Mouse (Mus musculus): ENCODE data around the gene 1700088E04Rik. TPM values are rescaled to one million over a fixed set of nuclear protein-coding genes. Genes with fewer than 3 reads are reported as not detected.

1700088E04Rik gene
- total RNA-seq, 1 experiment = 2.6 TPM

- no peak for TF ChIP-seq HCFC1 (IDR thresholded peaks at IDR 0.05; ENCODE audit: borderline replicate concordance, insufficient read depth, low read length)
- in situ Hi-C loops (cut with MboI; ENCODE audit: low sequenced_read_pairs in 2 of 2, unreplicated experiment in 2 of 2) = no loop called here
- Histone ChIP-seq H3K9ac (ENCODE audit: insufficient read depth, low read depth, low read length, poor library complexity, severe bottlenecking) (no peak overlapping the region), H3K36me3 (ENCODE audit: control insufficient read depth, insufficient read depth, low read length, poor library complexity, severe bottlenecking) (peaks cover 6% of the 10 kb centered on the region; the same call in 1 of the 2 replicates), H3K4me3 (ENCODE audit: insufficient read depth in 1 of 2, low read depth in 1 of 2, low read length in 2 of 2, poor library complexity in 1 of 2, severe bottlenecking in 1 of 2) (no peak overlapping the region), H3K4me1 (ENCODE audit: control insufficient read depth in 2 of 2, insufficient read depth in 2 of 2, low read length in 2 of 2, poor library complexity in 1 of 2) (no peaks in the 10 kb centered on the region; a peak in 1 of 4 replicates), H3K9me3 (ENCODE audit: control insufficient read depth, insufficient read depth, low read depth, low read length) (no peaks in the 10 kb centered on the region), H3K27ac (ENCODE audit: insufficient read depth, low read depth, low read length, poor library complexity, severe bottlenecking) (no peak overlapping the region)
- no peak for DNase-seq (ENCODE audit: low read depth, low spot score)
These were observed 7.8 kb downstream of the 1700088E04Rik start for GRCm38 (mm10) chr15:79133191-79133661.

GRCm38 (mm10) chr15:79131442-79131841 is 9.6 kb downstream of the 1700088E04Rik start:
- Histone ChIP-seq H3K4me1 (ENCODE audit: control insufficient read depth in 2 of 2, insufficient read depth in 2 of 2, low read length in 2 of 2, poor library complexity in 1 of 2) (peaks cover 0 to 2% of the 10 kb centered on the region in 2 experiments; a peak in 2 of 4 replicates), H3K9ac (ENCODE audit: insufficient read depth, low read depth, low read length, poor library complexity, severe bottlenecking) (no peak overlapping the region), H3K27ac (ENCODE audit: insufficient read depth, low read depth, low read length, poor library complexity, severe bottlenecking) (no peak overlapping the region), H3K4me3 (ENCODE audit: insufficient read depth in 1 of 2, low read depth in 1 of 2, low read length in 2 of 2, poor library complexity in 1 of 2, severe bottlenecking in 1 of 2) (no peak overlapping the region), H3K36me3 (ENCODE audit: control insufficient read depth, insufficient read depth, low read length, poor library complexity, severe bottlenecking) (peaks cover 12% of the 10 kb centered on the region; the same call in 1 of the 2 replicates), H3K9me3 (ENCODE audit: control insufficient read depth, insufficient read depth, low read depth, low read length) (no peaks in the 10 kb centered on the region)
- DNase-seq (ENCODE audit: low read depth, low spot score) = no peak
- no peak for TF ChIP-seq CHD2 (IDR thresholded peaks at IDR 0.05; ENCODE audit: low read depth, low read length)
- no peak for TF ChIP-seq ZC3H11A (IDR thresholded peaks at IDR 0.05; ENCODE audit: borderline replicate concordance, low read depth, low read length)
- TF ChIP-seq ZNF384 (IDR thresholded peaks at IDR 0.05; ENCODE audit: low read depth, low read length) = no peak
- TF ChIP-seq MAFK (IDR thresholded peaks at IDR 0.05; ENCODE audit: insufficient read depth, low read depth, low read length) = no peak
- TF ChIP-seq HCFC1 (IDR thresholded peaks at IDR 0.05; ENCODE audit: borderline replicate concordance, insufficient read depth, low read length) = no peak
- in situ Hi-C loops (cut with MboI; ENCODE audit: low sequenced_read_pairs in 2 of 2, unreplicated experiment in 2 of 2) = no loop called here

- Histone ChIP-seq H3K4me1 (ENCODE audit: control insufficient read depth in 2 of 2, insufficient read depth in 2 of 2, low read length in 2 of 2, poor library complexity in 1 of 2) (peaks cover 0 to 2% of the 10 kb centered on the region in 2 experiments; a peak in 2 of 4 replicates), H3K9ac (ENCODE audit: insufficient read depth, low read depth, low read length, poor library complexity, severe bottlenecking) (no peak overlapping the region), H3K9me3 (ENCODE audit: control insufficient read depth, insufficient read depth, low read depth, low read length) (no peaks in the 10 kb centered on the region), H3K27ac (ENCODE audit: insufficient read depth, low read depth, low read length, poor library complexity, severe bottlenecking) (no peak overlapping the region), H3K36me3 (ENCODE audit: control insufficient read depth, insufficient read depth, low read length, poor library complexity, severe bottlenecking) (peaks cover 12% of the 10 kb centered on the region; the same call in 1 of the 2 replicates), H3K4me3 (ENCODE audit: insufficient read depth in 1 of 2, low read depth in 1 of 2, low read length in 2 of 2, poor library complexity in 1 of 2, severe bottlenecking in 1 of 2) (no peak overlapping the region)
- no peak for TF ChIP-seq ZNF384 (IDR thresholded peaks at IDR 0.05; ENCODE audit: low read depth, low read length)
- in situ Hi-C loops (cut with MboI; ENCODE audit: low sequenced_read_pairs in 2 of 2, unreplicated experiment in 2 of 2) = no loop called here
- no peak for DNase-seq (ENCODE audit: low read depth, low spot score)
These were observed 10.3 kb downstream of the 1700088E04Rik start for GRCm38 (mm10) chr15:79130782-79131181.

- Histone ChIP-seq H3K4me1 (ENCODE audit: control insufficient read depth in 2 of 2, insufficient read depth in 2 of 2, low read length in 2 of 2, poor library complexity in 1 of 2) (peaks cover 0 to 2% of the 10 kb centered on the region in 2 experiments; a peak in 2 of 4 replicates), H3K27ac (ENCODE audit: insufficient read depth, low read depth, low read length, poor library complexity, severe bottlenecking) (no peak overlapping the region), H3K9me3 (ENCODE audit: control insufficient read depth, insufficient read depth, low read depth, low read length) (no peaks in the 10 kb centered on the region), H3K36me3 (ENCODE audit: control insufficient read depth, insufficient read depth, low read length, poor library complexity, severe bottlenecking) (peaks cover 12% of the 10 kb centered on the region; the same call in 1 of the 2 replicates), H3K4me3 (ENCODE audit: insufficient read depth in 1 of 2, low read depth in 1 of 2, low read length in 2 of 2, poor library complexity in 1 of 2, severe bottlenecking in 1 of 2) (no peak overlapping the region), H3K9ac (ENCODE audit: insufficient read depth, low read depth, low read length, poor library complexity, severe bottlenecking) (no peak overlapping the region)
- DNase-seq (ENCODE audit: low read depth, low spot score) = no peak
- in situ Hi-C loops (cut with MboI; ENCODE audit: low sequenced_read_pairs in 2 of 2, unreplicated experiment in 2 of 2) = no loop called here
- TF ChIP-seq HCFC1 (IDR thresholded peaks at IDR 0.05; ENCODE audit: borderline replicate concordance, insufficient read depth, low read length) (no peak), CHD2 (IDR thresholded peaks at IDR 0.05; ENCODE audit: low read depth, low read length) (no peak), ZC3H11A (IDR thresholded peaks at IDR 0.05; ENCODE audit: borderline replicate concordance, low read depth, low read length) (no peak), MAFK (IDR thresholded peaks at IDR 0.05; ENCODE audit: insufficient read depth, low read depth, low read length) (no peak), ZNF384 (IDR thresholded peaks at IDR 0.05; ENCODE audit: low read depth, low read length) (no peak)
These were observed 11.7 kb downstream of the 1700088E04Rik start for GRCm38 (mm10) chr15:79129311-79129710.

GRCm38 (mm10) chr15:79128208-79128607 is 12.8 kb downstream of the 1700088E04Rik start:
- Histone ChIP-seq H3K9ac (ENCODE audit: insufficient read depth, low read depth, low read length, poor library complexity, severe bottlenecking) (no peak overlapping the region), H3K36me3 (ENCODE audit: control insufficient read depth, insufficient read depth, low read length, poor library complexity, severe bottlenecking) (peaks cover 8% of the 10 kb centered on the region; the same call in 1 of the 2 replicates), H3K9me3 (ENCODE audit: control insufficient read depth, insufficient read depth, low read depth, low read length) (no peaks in the 10 kb centered on the region), H3K27ac (ENCODE audit: insufficient read depth, low read depth, low read length, poor library complexity, severe bottlenecking) (no peak overlapping the region), H3K4me1 (ENCODE audit: control insufficient read depth in 2 of 2, insufficient read depth in 2 of 2, low read length in 2 of 2, poor library complexity in 1 of 2) (peaks cover 0 to 2% of the 10 kb centered on the region in 2 experiments; a peak in 2 of 4 replicates), H3K4me3 (ENCODE audit: insufficient read depth in 1 of 2, low read depth in 1 of 2, low read length in 2 of 2, poor library complexity in 1 of 2, severe bottlenecking in 1 of 2) (no peak overlapping the region)
- no peak for DNase-seq (ENCODE audit: low read depth, low spot score)
- in situ Hi-C loops (cut with MboI; ENCODE audit: low sequenced_read_pairs in 2 of 2, unreplicated experiment in 2 of 2) = no loop called here
- TF ChIP-seq MAFK (IDR thresholded peaks at IDR 0.05; ENCODE audit: insufficient read depth, low read depth, low read length) (no peak), ZC3H11A (IDR thresholded peaks at IDR 0.05; ENCODE audit: borderline replicate concordance, low read depth, low read length) (no peak), ZNF384 (IDR thresholded peaks at IDR 0.05; ENCODE audit: low read depth, low read length) (no peak), CHD2 (IDR thresholded peaks at IDR 0.05; ENCODE audit: low read depth, low read length) (no peak), HCFC1 (IDR thresholded peaks at IDR 0.05; ENCODE audit: borderline replicate concordance, insufficient read depth, low read length) (no peak)

Data from ES-E14 (cell line).